Mouse (Mus musculus) cerebellum, postnatal 36 days (tissue): ENCODE data around the gene Fam187a.
A peak's percentile ranks its signal among the peaks of the same experiment; 100 is the strongest.

ENCODE experiments used
- DNase-seq, 2 experiments: peaks; one replicate each; pipeline ENCODE4 v3.0.0; 2021 to 2022; ENCODE audit warnings: mixed read lengths in 2 of 2

The Fam187a gene

GRCm38 (mm10) chr11:102895779-102896178, 10.8 kb downstream of the Fam187a start:
- no peak for DNase-seq

- DNase-seq: no peak
Observed at GRCm38 (mm10) chr11:102896641-102897040, 11.7 kb downstream of the Fam187a start.

DNA sequence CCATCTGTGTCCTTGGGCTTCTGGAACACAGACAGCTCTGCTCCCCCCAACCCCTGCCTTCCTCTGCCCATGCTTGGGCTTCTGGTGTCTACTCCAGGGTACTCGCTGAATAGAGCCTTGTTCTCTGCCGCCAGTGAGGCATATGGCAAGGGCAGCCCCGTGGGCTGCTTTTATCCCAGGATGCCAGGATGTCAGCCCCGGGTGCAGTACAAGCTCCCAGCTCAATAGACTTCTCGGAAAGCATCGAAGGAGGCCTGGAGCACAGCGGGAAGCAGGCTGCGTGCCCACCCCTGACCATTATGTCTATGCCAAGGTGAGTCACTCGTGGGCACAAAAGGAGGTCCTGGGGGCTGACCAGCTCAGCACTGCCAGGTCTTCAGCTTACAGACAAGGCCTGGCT, 13.4 kb downstream of the Fam187a start:
- peak; percentile 77 to 79 for DNase-seq

DNA sequence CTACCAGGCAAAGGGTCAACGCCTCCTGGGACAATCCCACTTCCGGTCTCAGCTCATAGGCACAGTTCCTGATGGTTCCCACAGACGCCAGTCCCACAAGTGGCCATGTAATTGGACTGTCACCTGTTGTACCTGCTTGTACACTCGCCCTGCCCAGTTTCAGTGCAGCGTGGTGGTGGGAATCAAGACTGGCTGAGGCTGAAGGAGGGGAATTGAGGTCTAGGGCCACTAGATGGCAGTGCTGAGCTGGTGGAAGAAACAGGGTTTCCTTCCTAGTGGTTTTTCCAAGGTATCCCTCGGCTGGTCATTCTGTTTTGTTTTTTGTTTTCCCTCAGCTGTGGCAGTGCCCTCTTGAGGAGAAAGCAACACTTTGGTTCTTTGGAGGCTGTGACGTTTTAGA, 15.8 kb downstream of the Fam187a start, which contains the start of gene Gfap:
TSS of gene Gfap (minus strand) at position 150 of the 400 bp plus-strand sequence.
- DNase-seq: peak; percentile 87 to 88

- no peak for DNase-seq
Observed at GRCm38 (mm10) chr11:102901199-102901598, 16.2 kb downstream of the Fam187a start.

DNA sequence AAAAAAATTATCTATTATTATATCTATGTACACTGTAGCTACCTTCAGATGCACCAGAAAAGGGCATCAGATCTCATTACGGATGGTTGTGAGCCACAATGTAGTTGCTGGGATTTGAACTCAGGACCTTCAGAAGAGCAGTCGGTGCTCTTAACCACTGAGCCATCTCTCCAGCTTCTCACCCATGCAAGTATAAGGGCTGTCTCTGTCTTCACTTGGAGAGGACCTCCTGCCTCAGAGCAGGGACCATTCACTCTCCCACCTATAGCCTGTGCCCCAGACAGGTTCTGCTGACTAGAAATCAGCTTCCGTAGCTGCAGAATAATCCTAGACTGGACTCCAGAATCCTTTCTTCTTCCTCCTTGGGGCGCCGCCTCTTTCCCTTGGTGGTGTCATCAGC, 17.1 kb downstream of the Fam187a start:
- no peak for DNase-seq

- no peak for DNase-seq
Observed at GRCm38 (mm10) chr11:102903654-102904053, 18.7 kb downstream of the Fam187a start.

- no peak for DNase-seq
Observed at GRCm38 (mm10) chr11:102911376-102911775, 26.4 kb downstream of the Fam187a start.

GRCm38 (mm10) chr11:102915380-102915779, 30.4 kb downstream of the Fam187a start:
- DNase-seq: no peak

GRCm38 (mm10) chr11:102918077-102918476, 33.1 kb downstream of the Fam187a start:
- no peak for DNase-seq

GRCm38 (mm10) chr11:102921491-102921890, 36.5 kb downstream of the Fam187a start:
- DNase-seq: no peak

DNA sequence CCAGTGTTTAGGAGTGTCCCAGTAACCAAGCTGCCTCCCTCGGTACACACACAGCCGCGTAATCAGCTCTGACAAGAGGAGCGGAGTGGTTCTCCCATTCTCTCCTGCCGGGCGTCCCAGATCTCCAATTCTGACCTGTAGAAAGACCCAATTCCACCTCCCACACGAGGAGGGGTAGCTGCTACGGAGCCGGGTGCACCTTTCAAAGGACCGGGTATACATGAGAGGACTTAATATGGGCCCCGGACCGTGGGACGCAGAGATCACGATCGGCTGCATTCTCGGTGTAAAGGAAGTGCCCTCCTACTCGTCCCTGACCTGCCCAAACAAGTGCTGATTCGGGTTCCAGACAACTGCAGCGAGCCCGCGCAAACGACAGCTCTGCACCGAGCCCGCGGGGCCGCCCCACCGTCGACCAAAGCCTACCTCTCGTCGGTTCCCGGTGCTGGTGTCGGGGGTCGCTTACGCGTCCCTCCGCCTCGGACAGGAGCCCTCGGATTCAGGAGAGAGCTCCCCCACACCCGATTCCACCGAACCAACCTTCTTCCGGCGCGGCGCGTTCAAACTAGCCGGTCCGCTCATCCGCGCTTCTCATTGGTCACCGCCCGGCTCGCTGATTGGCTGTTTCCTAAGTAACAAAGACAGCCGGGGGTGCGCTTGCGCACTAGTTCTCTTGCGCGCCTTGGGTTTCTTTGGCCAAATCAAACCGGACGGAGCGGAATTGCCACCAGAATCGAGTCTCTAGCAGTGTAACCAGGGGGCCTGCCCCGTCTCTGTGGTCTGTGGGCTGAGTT, 39.8 kb downstream of the Fam187a start, which contains the start of gene Kif18b:
TSS of gene Kif18b (minus strand) at position 568 of the 794 bp plus-strand sequence.
- DNase-seq: peak; percentile 92 to 94

- no peak for DNase-seq
Observed at GRCm38 (mm10) chr11:102925351-102925717, 40.4 kb downstream of the Fam187a start.

DNA sequence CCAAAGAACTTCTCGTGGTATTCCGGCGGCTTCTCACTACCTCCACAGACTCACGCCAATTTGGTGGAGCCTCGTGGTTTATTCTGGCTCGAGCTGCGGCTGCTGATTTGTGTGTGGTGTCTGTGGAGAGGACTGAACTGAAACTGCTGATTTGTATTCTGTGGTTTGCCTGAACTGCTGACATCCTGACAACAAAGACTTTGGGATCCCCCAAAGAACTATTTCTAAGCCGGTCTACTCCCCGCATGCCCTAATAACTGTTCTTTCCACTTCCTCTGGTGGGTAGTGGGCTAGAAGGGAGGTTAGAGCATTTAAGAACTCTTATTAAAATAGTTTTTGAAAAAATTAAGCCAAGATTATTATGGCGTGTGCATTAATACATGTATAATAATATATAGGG, 45.7 kb downstream of the Fam187a start:
- no peak for DNase-seq

DNA sequence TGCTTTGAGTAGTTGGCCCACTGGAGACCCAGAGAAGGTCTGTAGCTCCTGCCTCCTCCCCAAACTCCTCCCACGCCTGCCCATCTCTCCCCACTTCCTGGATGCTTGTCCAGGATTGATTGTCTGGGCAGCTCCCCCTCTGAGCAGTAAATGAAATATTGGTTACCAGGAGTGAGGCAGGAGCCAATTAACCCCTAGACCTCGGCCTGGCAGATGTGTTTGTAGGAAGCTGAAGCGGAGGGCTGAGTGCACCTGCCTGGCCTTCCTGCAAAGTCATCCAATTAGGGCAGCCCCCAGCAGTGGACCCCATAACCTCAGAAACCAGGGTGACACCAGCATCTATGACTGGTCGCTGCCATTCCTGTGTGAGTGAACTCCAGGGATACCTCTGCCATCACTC, 51.3 kb downstream of the Fam187a start:
- DNase-seq: no peak
